Mouse (Mus musculus) lung, postnatal 0 days (tissue): ENCODE results near the gene Syngr1.

Source experiments
- CTCF ChIP-seq: IDR thresholded peaks from 2 replicates; pipeline ENCODE4 v1.5.1; 2016; ENCODE audit warnings: antibody characterized with exemption, mild to moderate bottlenecking
- EP300 ChIP-seq: IDR thresholded peaks from 2 replicates; pipeline ENCODE4 v1.6.1; 2016; ENCODE audit warnings: antibody characterized with exemption, mild to moderate bottlenecking, control low read depth

DNA sequence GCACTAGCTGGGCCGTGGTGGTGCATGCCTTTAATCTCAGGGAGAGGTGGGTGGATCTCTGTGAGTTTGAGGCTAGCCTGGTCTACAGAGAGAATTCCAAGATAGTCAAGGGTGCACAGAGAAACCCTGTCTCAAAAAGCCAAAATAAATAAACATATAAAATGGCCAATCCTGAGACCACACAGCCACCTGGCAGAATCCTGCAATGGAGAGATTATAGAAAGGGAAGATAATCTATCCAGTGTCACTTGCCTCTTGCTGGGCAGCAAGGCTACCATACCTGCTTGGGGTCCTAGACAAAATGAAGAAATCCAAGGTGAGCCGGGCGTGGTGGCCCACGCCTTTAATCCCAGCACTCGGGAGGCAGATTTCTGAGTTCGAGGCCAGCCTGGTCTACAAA lies 38.8 kb downstream of the Syngr1 start:
- TF ChIP-seq CTCF (no peak), EP300 (no peak)
